Mouse (Mus musculus) splenic B cell, adult 2 months (primary cell): ENCODE measurements around the gene Pxn.
"Not testable (repeated sequence)": the region's sequence is repeated elsewhere in the genome, so short reads cannot be mapped to it uniquely, and the experiment has no call there.

Experiments used
- DNase-seq: peaks from one replicate; pipeline ENCODE4 v3.0.0-alpha.2; 2011; ENCODE audit warnings: low read depth, low spot score
- H3K27me3 ChIP-seq: 2 replicates; pipeline ENCODE4 v1.6.1; 2012; ENCODE audit warnings: mild to moderate bottlenecking, low read length, moderate library complexity, mixed read lengths; ENCODE audit not compliant: control insufficient read depth, poor library complexity, insufficient read depth, severe bottlenecking
- H3K36me3 ChIP-seq: 2 replicates; pipeline ENCODE4 v1.6.1; 2012; ENCODE audit warnings: mild to moderate bottlenecking, low read length, moderate library complexity, mixed read lengths; ENCODE audit not compliant: control insufficient read depth, poor library complexity, insufficient read depth, severe bottlenecking

Pxn gene

DNA sequence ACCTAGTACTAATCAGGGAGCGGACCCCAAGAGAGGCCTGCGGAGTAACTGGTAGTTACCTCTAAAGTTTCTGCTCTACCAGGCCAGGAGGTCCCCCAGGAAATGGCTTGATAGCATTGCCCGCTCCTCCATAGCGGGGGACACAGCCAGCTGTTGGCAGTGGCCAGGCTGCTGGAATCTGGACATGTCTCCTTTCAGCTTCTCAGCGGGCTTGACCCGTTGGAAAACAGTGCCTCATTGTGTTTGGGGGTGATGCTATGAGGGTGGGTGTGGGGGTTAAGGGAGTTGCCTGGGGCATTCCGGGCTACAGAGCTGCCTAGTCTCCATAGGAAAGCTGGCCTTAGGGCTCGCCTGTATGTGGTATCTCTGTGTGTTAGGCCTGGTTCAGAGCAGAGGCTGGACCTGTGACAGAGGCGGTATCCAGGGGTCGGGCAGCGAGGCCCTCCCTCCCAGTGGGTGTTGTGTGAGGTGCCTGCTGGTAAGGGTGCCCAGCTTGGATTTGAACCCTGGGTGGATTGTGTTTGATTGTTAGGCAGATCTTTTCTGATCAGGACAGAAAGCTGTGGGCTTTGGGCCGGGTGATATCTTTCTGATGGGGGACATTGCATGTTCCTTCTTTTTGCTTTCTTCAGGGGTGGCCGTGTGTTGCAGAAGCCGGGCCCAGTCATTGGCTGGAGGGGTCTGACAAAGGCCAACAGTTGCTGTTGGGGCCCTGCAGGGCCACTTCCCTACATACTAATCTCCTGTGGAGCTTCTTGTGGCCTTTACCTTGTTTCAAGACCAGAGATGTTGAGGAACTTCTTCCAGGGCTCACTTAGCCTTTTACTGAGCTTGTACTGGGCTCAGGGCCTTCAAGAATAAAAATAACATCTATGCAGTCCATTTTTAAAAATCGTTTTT lies 3.6 kb downstream of the Pxn start:
- Histone ChIP-seq H3K36me3 (no peaks in the 10 kb centered on the region), H3K27me3 (no peaks in the 10 kb centered on the region)
- no peak for DNase-seq

GRCm38 (mm10) chr5:115512375-115512774 lies 5.9 kb downstream of the Pxn start:
- no peaks in the 10 kb centered on the region for H3K36me3 ChIP-seq
- no peaks in the 10 kb centered on the region for H3K27me3 ChIP-seq
- DNase-seq = no peak

DNA sequence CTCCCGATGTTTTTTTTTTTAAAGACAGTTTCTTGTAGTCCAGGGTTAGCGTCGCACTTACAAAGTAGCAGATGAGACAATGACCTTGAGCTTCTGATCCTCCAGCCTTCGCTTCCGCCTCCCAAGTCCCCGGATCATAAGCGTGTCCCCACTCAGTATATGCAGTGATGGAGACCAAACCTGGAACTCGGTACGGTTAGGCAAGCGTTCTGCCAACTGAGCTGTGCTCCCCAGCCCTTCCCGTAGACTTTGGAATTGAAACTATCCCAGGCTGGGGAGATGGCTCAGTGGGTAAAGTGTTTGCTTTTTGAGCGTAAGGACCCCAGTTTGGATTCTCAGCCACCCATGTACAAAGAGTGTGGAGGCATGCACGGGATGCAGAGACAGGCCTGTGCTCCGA lies 6.8 kb downstream of the Pxn start:
- no peak for DNase-seq
- Histone ChIP-seq H3K27me3 (no peaks in the 10 kb centered on the region), H3K36me3 (no peaks in the 10 kb centered on the region)

DNA sequence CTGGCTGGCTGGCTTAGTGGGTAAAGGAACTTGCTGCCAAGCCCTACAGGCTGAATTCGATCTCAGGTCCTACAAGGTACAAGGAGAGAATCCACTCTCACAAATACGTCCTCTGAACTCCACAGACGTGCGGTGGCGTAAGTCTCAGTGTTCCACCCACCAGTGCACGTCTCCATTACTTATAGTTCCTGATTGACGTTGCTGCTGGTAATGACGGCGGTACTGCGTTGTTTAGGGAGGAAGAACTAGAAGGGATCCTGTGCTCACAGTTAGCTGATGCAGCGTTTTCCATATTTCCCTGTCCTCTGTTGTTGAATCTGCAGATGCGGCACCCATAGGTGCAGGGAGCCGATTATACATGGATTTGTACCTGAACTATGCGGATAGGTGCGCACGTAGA lies 7.2 kb downstream of the Pxn start:
- H3K36me3 ChIP-seq = no peaks in the 10 kb centered on the region
- H3K27me3 ChIP-seq = no peaks in the 10 kb centered on the region
- no peak for DNase-seq

DNA sequence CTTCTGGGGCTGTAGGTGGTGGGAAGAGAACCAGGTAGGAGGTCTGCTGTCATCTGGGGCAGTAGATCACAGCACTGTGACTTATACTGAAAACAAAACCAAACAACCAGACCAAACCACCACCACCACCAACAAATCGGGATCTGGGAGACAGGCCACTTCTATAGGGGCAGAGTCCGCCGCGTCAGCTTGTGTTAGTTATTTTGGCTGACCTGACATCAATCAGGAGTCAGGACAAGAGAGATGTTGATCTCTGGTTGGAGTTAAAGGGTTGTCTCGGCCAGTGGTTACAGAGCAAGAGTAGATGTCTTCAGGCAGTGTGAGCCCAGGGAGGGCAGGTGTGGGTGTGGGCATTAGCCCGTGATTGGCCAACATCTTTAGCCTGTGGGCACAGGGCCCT lies 7.9 kb downstream of the Pxn start:
- no peak for DNase-seq
- Histone ChIP-seq H3K27me3 (no peaks in the 10 kb centered on the region), H3K36me3 (no peaks in the 10 kb centered on the region)

- Histone ChIP-seq H3K27me3 (no peaks in the 10 kb centered on the region), H3K36me3 (no peaks in the 10 kb centered on the region)
- no peak for DNase-seq
Measured at GRCm38 (mm10) chr5:115514896-115515587, 8.6 kb downstream of the Pxn start.

GRCm38 (mm10) chr5:115516081-115516907 lies 9.8 kb downstream of the Pxn start:
- Histone ChIP-seq H3K36me3 (no peaks in the 10 kb centered on the region), H3K27me3 (no peaks in the 10 kb centered on the region)
- DNase-seq = peak; percentile 92

- Histone ChIP-seq H3K27me3 (no peaks in the 10 kb centered on the region), H3K36me3 (no peaks in the 10 kb centered on the region)
- peak; percentile 24 for DNase-seq
Measured at GRCm38 (mm10) chr5:115516908-115517307, 10.4 kb downstream of the Pxn start.

DNA sequence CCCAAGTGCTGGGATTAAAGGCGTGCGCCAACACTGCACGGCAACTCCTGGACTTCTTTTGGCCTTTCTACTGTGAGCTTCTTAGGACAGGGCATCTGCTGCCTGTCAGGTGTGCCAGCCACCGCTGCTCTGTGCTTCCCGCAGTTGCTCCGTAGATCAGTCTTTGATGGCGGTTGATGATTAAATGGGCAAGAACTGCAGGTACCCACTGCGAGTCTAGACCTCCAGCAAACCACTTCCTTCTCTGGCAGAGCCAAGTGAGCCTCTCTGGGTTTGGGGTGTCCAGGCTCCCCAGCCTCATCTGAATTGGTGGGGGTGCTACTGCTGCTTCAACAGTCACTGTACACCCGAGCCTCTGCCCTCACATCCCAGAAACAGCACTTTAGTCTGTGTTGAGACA lies 11.0 kb downstream of the Pxn start:
- Histone ChIP-seq H3K36me3 (no peaks in the 10 kb centered on the region), H3K27me3 (no peaks in the 10 kb centered on the region)
- DNase-seq = no peak

DNA sequence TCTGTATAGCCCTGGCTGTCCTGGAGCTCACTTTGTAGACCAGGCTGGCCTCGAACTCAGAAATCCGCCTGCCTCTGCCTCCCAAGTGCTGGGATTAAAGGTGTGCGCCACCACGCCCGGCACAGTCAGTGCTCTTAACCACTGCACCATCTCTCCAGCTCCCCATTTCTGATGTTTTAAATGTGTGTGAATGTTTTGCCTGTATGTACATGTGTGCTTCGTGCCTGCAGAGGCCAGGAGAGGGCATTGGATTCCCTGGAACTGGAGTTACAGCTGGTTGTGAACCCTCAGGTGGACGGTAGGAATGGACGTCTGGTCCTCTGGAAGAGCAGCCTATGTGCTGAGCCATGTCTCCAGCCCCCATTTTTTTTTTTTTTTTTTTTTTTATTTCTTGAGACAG lies 11.7 kb downstream of the Pxn start:
- H3K36me3 ChIP-seq, DNase-seq, H3K27me3 ChIP-seq: not testable (repeated sequence)

GRCm38 (mm10) chr5:115520325-115520869 lies 13.9 kb downstream of the Pxn start:
- no peaks in the 10 kb centered on the region for H3K27me3 ChIP-seq
- no peaks in the 10 kb centered on the region for H3K36me3 ChIP-seq
- no peak for DNase-seq

- DNase-seq = peak; percentile 64
- H3K36me3 ChIP-seq = no peaks in the 10 kb centered on the region
Measured at GRCm38 (mm10) chr5:115521553-115522461, 15.3 kb downstream of the Pxn start.

DNA sequence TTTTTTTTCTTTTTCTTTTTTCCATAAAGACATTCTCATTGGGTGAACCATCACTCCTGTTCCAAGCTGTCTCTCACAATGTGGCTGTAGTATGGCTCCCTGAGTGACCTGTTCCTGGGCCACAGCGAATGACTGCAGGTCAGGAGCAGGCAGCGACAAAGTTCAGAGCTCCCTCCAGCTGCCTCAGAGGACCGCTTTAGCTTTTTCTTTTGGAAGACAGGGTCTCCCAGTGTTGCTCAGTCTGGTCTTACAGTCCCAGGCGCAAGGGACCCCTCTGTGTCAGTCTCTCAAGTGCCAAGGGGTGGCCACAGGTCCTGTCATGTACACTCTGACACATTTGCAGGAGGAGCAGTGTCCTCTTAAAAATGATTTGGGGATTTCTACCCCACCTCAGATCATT lies 16.1 kb downstream of the Pxn start:
- no peak for DNase-seq

More at GRCm38 (mm10) chr5:115521553-115522461, 15.3 kb downstream of the Pxn start:
- no peaks in the 10 kb centered on the region for H3K27me3 ChIP-seq

More for the DNA sequence above, 16.1 kb downstream of the Pxn start:
- no peaks in the 10 kb centered on the region for H3K36me3 ChIP-seq
- H3K27me3 ChIP-seq = no peaks in the 10 kb centered on the region
